Mouse (Mus musculus): Measurements from ENCODE around the gene Egf. TPM values are rescaled to one million over a fixed set of nuclear protein-coding genes. Genes with fewer than 3 reads are reported as not detected.

Egf gene
- polyA plus RNA-seq, 1 experiment from 2014 or later, result 0.85 TPM

- ATAC-seq, result no peak
- 56% methylated on average over 3 of the region's 3 CpGs for WGBS
Measured at GRCm38 (mm10) chr3:129645409-129645808, 109.7 kb downstream of the Egf start.

GRCm38 (mm10) chr3:129641621-129642020 lies 113.5 kb downstream of the Egf start:
- H3K4me2 ChIP-seq (replicated peaks; ENCODE audit: low read depth), result no peak overlapping the region
- H3K9me3 ChIP-seq (ENCODE audit: control insufficient read depth), result no peaks in the 10 kb centered on the region
- H3K9ac ChIP-seq (ENCODE audit: low read depth, low read length), result no peak overlapping the region
- no peak overlapping the region for H3K27ac ChIP-seq (ENCODE audit: low read depth, low read length)
- no peak for ATAC-seq
- no peak for TF ChIP-seq CTCF (IDR thresholded peaks at IDR 0.05; ENCODE audit: low read depth)
- no peaks in the 10 kb centered on the region for H3K27me3 ChIP-seq (replicated peaks; ENCODE audit: control insufficient read depth, insufficient read depth, low read length)
- 91% methylated on average over 7 of the region's 7 CpGs for WGBS
- no peaks in the 10 kb centered on the region for H3K4me1 ChIP-seq (replicated peaks; ENCODE audit: control insufficient read depth, insufficient read depth, low read length)
- no peaks in the 10 kb centered on the region; the same call in 1 of the 2 replicates for H3K36me3 ChIP-seq (ENCODE audit: control insufficient read depth, insufficient read depth)
- no peak overlapping the region for H3K4me3 ChIP-seq (ENCODE audit: low read depth, low read length)

More at GRCm38 (mm10) chr3:129645409-129645808, 109.7 kb downstream of the Egf start:
- H3K9ac ChIP-seq (ENCODE audit: low read depth, low read length), result no peak overlapping the region
- no peak overlapping the region for H3K4me2 ChIP-seq (replicated peaks; ENCODE audit: low read depth)
- no peak overlapping the region for H3K4me3 ChIP-seq (ENCODE audit: low read depth, low read length)
- no peaks in the 10 kb centered on the region for H3K4me1 ChIP-seq (replicated peaks; ENCODE audit: control insufficient read depth, insufficient read depth, low read length)
- H3K27me3 ChIP-seq (replicated peaks; ENCODE audit: control insufficient read depth, insufficient read depth, low read length), result no peaks in the 10 kb centered on the region
- no peaks in the 10 kb centered on the region for H3K36me3 ChIP-seq (ENCODE audit: control insufficient read depth, insufficient read depth)
- TF ChIP-seq CTCF (IDR thresholded peaks at IDR 0.05; ENCODE audit: low read depth), result no peak
- H3K27ac ChIP-seq (ENCODE audit: low read depth, low read length), result no peak overlapping the region
- H3K9me3 ChIP-seq (ENCODE audit: control insufficient read depth), result no peaks in the 10 kb centered on the region

GRCm38 (mm10) chr3:129640211-129641000 lies 114.7 kb downstream of the Egf start:
- Histone ChIP-seq H3K9me3 (ENCODE audit: control insufficient read depth) (no peaks in the 10 kb centered on the region), H3K9ac (ENCODE audit: low read depth, low read length) (no peak overlapping the region), H3K27me3 (replicated peaks; ENCODE audit: control insufficient read depth, insufficient read depth, low read length) (no peaks in the 10 kb centered on the region), H3K36me3 (ENCODE audit: control insufficient read depth, insufficient read depth) (no peaks in the 10 kb centered on the region; the same call in 1 of the 2 replicates), H3K4me2 (replicated peaks; ENCODE audit: low read depth) (no peak overlapping the region), H3K4me3 (ENCODE audit: low read depth, low read length) (no peak overlapping the region), H3K27ac (ENCODE audit: low read depth, low read length) (no peak overlapping the region), H3K4me1 (replicated peaks; ENCODE audit: control insufficient read depth, insufficient read depth, low read length) (no peaks in the 10 kb centered on the region)
- WGBS, result 64% methylated on average over 10 of the region's 10 CpGs
- ATAC-seq, result no peak
- TF ChIP-seq CTCF (IDR thresholded peaks at IDR 0.05; ENCODE audit: low read depth), result no peak

- Histone ChIP-seq H3K27me3 (replicated peaks; ENCODE audit: control insufficient read depth, insufficient read depth, low read length) (no peaks in the 10 kb centered on the region), H3K9me3 (ENCODE audit: control insufficient read depth) (no peaks in the 10 kb centered on the region), H3K4me2 (replicated peaks; ENCODE audit: low read depth) (no peak overlapping the region), H3K4me3 (ENCODE audit: low read depth, low read length) (no peak overlapping the region), H3K4me1 (replicated peaks; ENCODE audit: control insufficient read depth, insufficient read depth, low read length) (no peaks in the 10 kb centered on the region), H3K36me3 (ENCODE audit: control insufficient read depth, insufficient read depth) (no peaks in the 10 kb centered on the region; the same call in 1 of the 2 replicates), H3K27ac (ENCODE audit: low read depth, low read length) (no peak overlapping the region), H3K9ac (ENCODE audit: low read depth, low read length) (no peak overlapping the region)
- 53% methylated on average over 5 of the region's 5 CpGs for WGBS
- TF ChIP-seq CTCF (IDR thresholded peaks at IDR 0.05; ENCODE audit: low read depth), result no peak
- ATAC-seq, result no peak
Measured at GRCm38 (mm10) chr3:129639701-129640100, 115.4 kb downstream of the Egf start.

GRCm38 (mm10) chr3:129637446-129637845 lies 117.7 kb downstream of the Egf start:
- WGBS, result 82% methylated on average over 6 of the region's 6 CpGs
- TF ChIP-seq CTCF (IDR thresholded peaks at IDR 0.05; ENCODE audit: low read depth), result no peak
- H3K4me1 ChIP-seq (replicated peaks; ENCODE audit: control insufficient read depth, insufficient read depth, low read length), result no peaks in the 10 kb centered on the region

GRCm38 (mm10) chr3:129634260-129634901 lies 120.7 kb downstream of the Egf start:
- TF ChIP-seq CTCF (IDR thresholded peaks at IDR 0.05; ENCODE audit: low read depth), result peak; percentile 78
- no peaks in the 10 kb centered on the region for H3K4me1 ChIP-seq (replicated peaks; ENCODE audit: control insufficient read depth, insufficient read depth, low read length)
- no peak overlapping the region for H3K4me3 ChIP-seq (ENCODE audit: low read depth, low read length)
- H3K27ac ChIP-seq (ENCODE audit: low read depth, low read length), result no peak overlapping the region
- peaks cover 15% of the 10 kb centered on the region for H3K36me3 ChIP-seq (ENCODE audit: control insufficient read depth, insufficient read depth)
- no peak overlapping the region for H3K9ac ChIP-seq (ENCODE audit: low read depth, low read length)
- no peak overlapping the region for H3K4me2 ChIP-seq (replicated peaks; ENCODE audit: low read depth)
- H3K9me3 ChIP-seq (ENCODE audit: control insufficient read depth), result no peaks in the 10 kb centered on the region
- no peaks in the 10 kb centered on the region for H3K27me3 ChIP-seq (replicated peaks; ENCODE audit: control insufficient read depth, insufficient read depth, low read length)
- ATAC-seq, result no peak
- 72% methylated on average over 11 of the region's 11 CpGs for WGBS

More at GRCm38 (mm10) chr3:129637446-129637845, 117.7 kb downstream of the Egf start:
- no peak for ATAC-seq
- H3K36me3 ChIP-seq (ENCODE audit: control insufficient read depth, insufficient read depth), result peaks cover 12% of the 10 kb centered on the region
- no peak overlapping the region for H3K9ac ChIP-seq (ENCODE audit: low read depth, low read length)
- no peaks in the 10 kb centered on the region for H3K27me3 ChIP-seq (replicated peaks; ENCODE audit: control insufficient read depth, insufficient read depth, low read length)
- no peaks in the 10 kb centered on the region for H3K9me3 ChIP-seq (ENCODE audit: control insufficient read depth)
- H3K27ac ChIP-seq (ENCODE audit: low read depth, low read length), result no peak overlapping the region
- H3K4me2 ChIP-seq (replicated peaks; ENCODE audit: low read depth), result no peak overlapping the region
- H3K4me3 ChIP-seq (ENCODE audit: low read depth, low read length), result no peak overlapping the region

All from intestine, postnatal 0 days (tissue).